Mouse (Mus musculus): ENCODE data around the gene Bcl2a1c. TPM values are rescaled to one million over a fixed set of nuclear protein-coding genes. Genes with fewer than 3 reads are reported as not detected.
"Not testable (repeated sequence)": the region's sequence is repeated elsewhere in the genome, so short reads cannot be mapped to it uniquely, and the experiment has no call there.

Bcl2a1c gene
- total RNA-seq (2021) = not detected
- long read RNA-seq, experiment 1 = 0 reads
- long read RNA-seq, experiment 2 = 0 reads

DNA sequence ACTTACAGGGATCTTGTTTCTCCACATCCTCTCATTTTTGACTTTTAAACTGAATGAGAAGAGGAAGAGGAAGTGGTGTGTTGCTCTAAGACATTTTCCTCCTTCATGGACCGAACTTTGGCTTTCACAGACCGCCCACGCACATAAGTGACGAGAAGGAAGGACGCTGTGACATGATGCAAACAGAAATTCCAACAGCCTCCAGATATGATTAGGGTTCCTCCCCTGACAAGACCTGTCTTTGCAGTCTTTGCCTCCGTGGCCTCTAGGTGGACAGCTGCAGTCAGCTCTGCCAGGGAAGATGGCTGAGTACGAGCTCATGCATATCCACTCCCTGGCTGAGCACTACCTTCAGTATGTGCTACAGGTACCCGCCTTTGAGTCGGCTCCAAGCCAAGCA, at the start of gene Bcl2a1c:
Gene Bcl2a1c, plus strand, starts transcription at position 281 of the 400 bp plus-strand sequence.
- intact Hi-C loops (cut with DNase I; ENCODE audit: low total_unique reads); DNase-seq: not testable (repeated sequence)

- intact Hi-C loops (cut with DNase I; ENCODE audit: low total_unique reads) = not testable (repeated sequence)
Measured at GRCm38 (mm10) chr9:114305957-114306356, 24.0 kb upstream of the Bcl2a1c start.

GRCm38 (mm10) chr9:114311752-114312151, 18.2 kb upstream of the Bcl2a1c start:
- DNase-seq; intact Hi-C loops (cut with DNase I; ENCODE audit: low total_unique reads): not testable (repeated sequence)

More at GRCm38 (mm10) chr9:114305957-114306356, 24.0 kb upstream of the Bcl2a1c start:
- not testable (repeated sequence) for DNase-seq

DNA sequence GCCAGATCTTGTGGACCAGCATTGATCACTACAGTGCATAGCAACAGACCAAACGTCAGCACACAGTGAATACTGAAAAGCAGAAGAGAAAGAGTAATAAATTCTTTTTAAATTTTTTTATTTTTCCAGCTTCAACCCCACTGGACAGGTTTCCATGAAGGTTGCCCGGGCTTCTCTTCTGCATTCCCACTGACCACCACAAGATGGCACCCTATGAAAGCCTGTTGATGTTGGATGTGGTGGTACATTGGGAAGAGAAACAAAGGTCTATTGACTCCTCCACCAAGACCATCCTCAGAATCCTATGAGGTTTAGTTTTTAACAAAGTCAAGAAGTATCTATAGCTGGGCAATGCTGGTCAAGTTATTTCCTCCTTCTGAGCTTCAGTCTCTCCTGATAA, 11.9 kb upstream of the Bcl2a1c start:
- intact Hi-C loops (cut with DNase I; ENCODE audit: low total_unique reads) = no loop called here
- DNase-seq = peak; percentile 11

- no peak for DNase-seq
- intact Hi-C loops (cut with DNase I; ENCODE audit: low total_unique reads) = no loop called here
Measured at GRCm38 (mm10) chr9:114326011-114326748, 3.8 kb upstream of the Bcl2a1c start.

GRCm38 (mm10) chr9:114328332-114328731, 1.6 kb upstream of the Bcl2a1c start:
- DNase-seq; intact Hi-C loops (cut with DNase I; ENCODE audit: low total_unique reads): not testable (repeated sequence)

DNA sequence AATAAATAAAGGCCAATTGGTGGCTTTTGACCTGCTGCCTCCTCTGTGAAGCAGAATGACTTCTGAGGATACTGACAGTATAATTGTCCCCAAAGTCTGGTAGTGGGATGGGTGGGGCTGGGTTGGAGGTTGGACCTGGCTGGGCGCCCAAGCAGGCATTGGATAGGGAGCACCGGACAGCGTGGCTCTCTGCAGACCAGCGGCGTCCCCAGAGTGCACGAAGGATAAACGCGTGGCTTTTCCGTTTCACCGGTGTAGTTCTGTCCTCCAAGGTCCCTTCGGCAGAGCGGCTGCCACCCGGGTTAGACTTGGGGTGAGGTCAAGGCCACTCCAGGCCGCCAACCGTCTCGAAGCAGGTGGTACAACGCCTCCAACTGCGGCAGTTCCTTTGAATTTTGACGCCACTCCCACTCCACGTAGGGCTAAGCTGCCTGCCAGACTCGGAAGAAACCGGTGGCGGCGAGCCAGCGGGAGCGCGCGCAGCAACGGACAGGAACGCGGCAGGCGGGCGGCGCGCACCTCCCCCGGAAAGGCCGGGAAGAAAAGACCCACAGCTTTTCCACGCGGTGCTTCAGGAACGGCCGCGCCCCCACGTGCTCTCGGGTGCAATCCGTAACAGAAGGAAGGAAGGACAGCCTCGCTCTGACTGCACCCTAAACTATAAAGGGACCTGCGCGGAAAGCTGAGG, 38.0 kb downstream of the Bcl2a1c start:
- peak; percentile 74 for DNase-seq
- intact Hi-C loops (cut with DNase I; ENCODE audit: low total_unique reads) = no loop called here

GRCm38 (mm10) chr9:114368471-114368858, 38.5 kb downstream of the Bcl2a1c start:
- intact Hi-C loops (cut with DNase I; ENCODE audit: low total_unique reads) = no loop called here
- no peak for DNase-seq

- intact Hi-C loops (cut with DNase I; ENCODE audit: low total_unique reads); DNase-seq: not testable (repeated sequence)
Measured at GRCm38 (mm10) chr9:114369389-114369788, 39.5 kb downstream of the Bcl2a1c start.

GRCm38 (mm10) chr9:114371717-114372116, 41.8 kb downstream of the Bcl2a1c start:
- intact Hi-C loops (cut with DNase I; ENCODE audit: low total_unique reads); DNase-seq: not testable (repeated sequence)

- no peak for DNase-seq
- intact Hi-C loops (cut with DNase I; ENCODE audit: low total_unique reads) = loop anchor here (5.0 kb wide), 1 partner anchor 53 kb away; no protein-coding TSS in a partner anchor
Measured at GRCm38 (mm10) chr9:114375276-114375962, 45.5 kb downstream of the Bcl2a1c start.

GRCm38 (mm10) chr9:114377168-114377567, 47.2 kb downstream of the Bcl2a1c start:
- no peak for DNase-seq
- intact Hi-C loops (cut with DNase I; ENCODE audit: low total_unique reads) = loop anchor here (5.0 kb wide), 1 partner anchor 55 kb away; no protein-coding TSS in a partner anchor

- intact Hi-C loops (cut with DNase I; ENCODE audit: low total_unique reads) = loop anchor here (5.0 kb wide), 1 partner anchor 58 kb away; no protein-coding TSS in a partner anchor
- no peak for DNase-seq
Measured at GRCm38 (mm10) chr9:114379871-114380270, 49.9 kb downstream of the Bcl2a1c start.

Other genes with a start within 250 kb of the Bcl2a1c start
- 10 to 100 TPM; 33.4 to 43.6 TPM for gene Crtap, start 60.5 kb downstream of the Bcl2a1c start, total RNA-seq (2021)
- gene Glb1, start 70.9 kb downstream of the Bcl2a1c start, total RNA-seq (2021) = 10 to 100 TPM in 1 of 2 experiments, 1 to 10 TPM in 1; 9.9 to 10.3 TPM
- gene Tmppe, start 71.0 kb downstream of the Bcl2a1c start, total RNA-seq (2021) = 1 to 10 TPM; 1.8 to 2.3 TPM
- gene Ccr4, start 174.8 kb downstream of the Bcl2a1c start, total RNA-seq (2021) = not detected
- gene C130032M10Rik, start 185.6 kb downstream of the Bcl2a1c start, total RNA-seq (2021) = not detected
- not detected for gene Trim71, start 234.2 kb downstream of the Bcl2a1c start, total RNA-seq (2021)

Measured in gastrocnemius, postnatal 14 days (tissue).